Mouse (Mus musculus) layer of hippocampus, adult 11-12 months (tissue): ENCODE data around the gene Zfp809.
"Not testable (repeated sequence)": the region's sequence is repeated elsewhere in the genome, so short reads cannot be mapped to it uniquely, and the experiment has no call there.

Experiments used
- DNase-seq: peaks from one replicate; pipeline ENCODE4 v3.0.0; 2022; ENCODE audit warnings: low spot score

Zfp809 gene

GRCm38 (mm10) chr9:22225581-22226388, at the start of gene Zfp809:
Zfp809 (plus strand) TSS chr9:22225714.
- peak; percentile 100 for DNase-seq

- no peak for DNase-seq
Measured at GRCm38 (mm10) chr9:22188025-22188611, 37.4 kb upstream of the Zfp809 start, which contains the start of gene Zfp872. Zfp872 (plus strand) TSS chr9:22188090.

GRCm38 (mm10) chr9:22196412-22196811, 29.1 kb upstream of the Zfp809 start:
- DNase-seq, result no peak

GRCm38 (mm10) chr9:22213785-22214194, 11.7 kb upstream of the Zfp809 start:
- no peak for DNase-seq

GRCm38 (mm10) chr9:22214549-22214948, 11.0 kb upstream of the Zfp809 start:
- no peak for DNase-seq

- DNase-seq, result no peak
Measured at GRCm38 (mm10) chr9:22216705-22217104, 8.8 kb upstream of the Zfp809 start.

- DNase-seq, result no peak
Measured at GRCm38 (mm10) chr9:22217858-22218493, 7.5 kb upstream of the Zfp809 start.

- DNase-seq, result no peak
Measured at GRCm38 (mm10) chr9:22224066-22224465, 1.4 kb upstream of the Zfp809 start.

- peak; percentile 12 for DNase-seq
Measured at GRCm38 (mm10) chr9:22224536-22225503, 694 bp upstream of the Zfp809 start.

- not testable (repeated sequence) for DNase-seq
Measured at GRCm38 (mm10) chr9:22226389-22226673, 817 bp downstream of the Zfp809 start.

- no peak for DNase-seq
Measured at GRCm38 (mm10) chr9:22226846-22227245, 1.3 kb downstream of the Zfp809 start.

GRCm38 (mm10) chr9:22229386-22230026, 4.0 kb downstream of the Zfp809 start:
- no peak for DNase-seq

- no peak for DNase-seq
Measured at GRCm38 (mm10) chr9:22230061-22230460, 4.5 kb downstream of the Zfp809 start.

GRCm38 (mm10) chr9:22230556-22230955, 5.0 kb downstream of the Zfp809 start:
- no peak for DNase-seq

- DNase-seq, result no peak
Measured at GRCm38 (mm10) chr9:22240001-22240400, 14.5 kb downstream of the Zfp809 start.

- no peak for DNase-seq
Measured at GRCm38 (mm10) chr9:22244242-22244641, 18.7 kb downstream of the Zfp809 start.

- DNase-seq, result no peak
Measured at GRCm38 (mm10) chr9:22256579-22256978, 31.1 kb downstream of the Zfp809 start.

GRCm38 (mm10) chr9:22258784-22259183, 33.3 kb downstream of the Zfp809 start:
- no peak for DNase-seq

GRCm38 (mm10) chr9:22259184-22260091, 33.9 kb downstream of the Zfp809 start, which contains the start of gene Zfp599:
Zfp599 (minus strand) TSS chr9:22259895.
- peak; percentile 56 for DNase-seq

- no peak for DNase-seq
Measured at GRCm38 (mm10) chr9:22260092-22260422, 34.5 kb downstream of the Zfp809 start.
